Mouse (Mus musculus): ENCODE measurements around the gene AC124108.1.
"Not testable (repeated sequence)": the region's sequence is repeated elsewhere in the genome, so short reads cannot be mapped to it uniquely, and the experiment has no call there.

The AC124108.1 gene

GRCm38 (mm10) chr1:132191093-132191785, at the start of gene AC124108.1, which contains the start of gene Lemd1:
Gene AC124108.1 (plus strand): TSS chr1:132191457.
Gene Lemd1 (plus strand): TSS chr1:132191431.
- no peak for DNase-seq (ENCODE audit: low spot score in 2 of 2)

DNA sequence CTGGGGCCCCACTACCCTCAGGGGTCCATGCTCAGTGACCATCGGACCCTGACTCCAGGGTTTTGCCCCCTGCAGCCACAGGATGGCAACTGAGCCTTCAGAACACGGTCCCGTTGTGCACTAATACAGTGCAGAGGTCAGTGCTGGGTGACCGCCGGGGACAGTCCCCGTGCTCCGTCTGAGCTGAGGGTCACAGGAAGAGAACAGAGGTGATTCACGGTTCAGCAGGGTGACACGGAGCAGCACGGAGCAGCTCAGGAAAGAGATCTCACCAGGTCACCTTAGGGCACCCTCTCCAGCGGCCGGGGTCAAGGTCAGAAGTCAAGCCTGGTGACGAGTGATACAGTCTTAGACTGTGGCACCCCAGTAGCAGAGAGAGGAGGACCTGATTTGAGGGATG, 49.5 kb upstream of the AC124108.1 start:
- no peak for DNase-seq (ENCODE audit: low spot score in 2 of 2)

GRCm38 (mm10) chr1:132143079-132143478, 48.2 kb upstream of the AC124108.1 start:
- DNase-seq (ENCODE audit: low spot score in 2 of 2): no peak

GRCm38 (mm10) chr1:132143730-132144129, 47.5 kb upstream of the AC124108.1 start:
- peak; percentile 36 to 54 for DNase-seq (ENCODE audit: low spot score in 2 of 2)

DNA sequence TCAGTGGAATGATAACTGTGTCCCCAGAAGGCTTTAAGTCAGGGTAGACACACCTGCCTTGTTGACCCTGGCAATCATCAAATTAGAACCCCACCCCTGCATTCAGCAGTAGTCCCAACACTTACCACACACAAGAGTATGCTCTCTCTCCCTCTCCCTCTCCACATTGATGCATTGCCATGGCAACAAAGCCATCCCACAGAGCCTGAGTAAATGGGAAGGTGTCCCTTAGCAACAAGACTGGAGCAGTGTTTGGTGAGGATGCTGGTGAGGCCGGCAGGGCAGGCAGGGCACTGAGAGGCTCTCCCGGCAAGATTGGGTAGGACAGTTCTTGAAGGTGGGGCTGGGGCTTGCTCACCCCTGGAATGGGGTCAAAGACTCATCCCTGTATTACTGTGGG, 47.0 kb upstream of the AC124108.1 start:
- peak; percentile 65 to 79 for DNase-seq (ENCODE audit: low spot score in 2 of 2)

DNA sequence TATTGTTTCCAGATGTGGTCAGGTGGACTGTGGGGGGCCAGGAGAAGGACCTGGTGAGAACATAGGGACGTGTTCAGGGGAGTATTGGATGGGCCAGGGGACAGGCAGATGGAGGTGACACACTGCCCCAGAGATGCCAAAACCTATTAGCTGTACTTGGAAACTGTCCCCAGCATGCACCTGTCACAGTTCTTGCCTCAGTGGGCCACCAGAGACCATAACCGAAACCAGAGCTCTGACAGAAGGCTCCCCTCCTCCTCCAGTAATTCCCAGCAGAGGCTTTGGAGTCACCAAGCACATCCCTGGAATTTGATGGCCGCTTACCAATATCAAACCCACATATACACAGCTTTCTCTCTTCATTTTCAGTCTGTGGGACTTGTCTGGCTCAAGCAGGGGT, 46.4 kb upstream of the AC124108.1 start:
- no peak for DNase-seq (ENCODE audit: low spot score in 2 of 2)

- DNase-seq (ENCODE audit: low spot score in 2 of 2): no peak
These were observed 45.1 kb upstream of the AC124108.1 start for GRCm38 (mm10) chr1:132145973-132146685.

- DNase-seq (ENCODE audit: low spot score in 2 of 2): no peak
These were observed 41.8 kb upstream of the AC124108.1 start for GRCm38 (mm10) chr1:132149410-132149809.

GRCm38 (mm10) chr1:132150171-132150570, 41.1 kb upstream of the AC124108.1 start:
- no peak for DNase-seq (ENCODE audit: low spot score in 2 of 2)

DNA sequence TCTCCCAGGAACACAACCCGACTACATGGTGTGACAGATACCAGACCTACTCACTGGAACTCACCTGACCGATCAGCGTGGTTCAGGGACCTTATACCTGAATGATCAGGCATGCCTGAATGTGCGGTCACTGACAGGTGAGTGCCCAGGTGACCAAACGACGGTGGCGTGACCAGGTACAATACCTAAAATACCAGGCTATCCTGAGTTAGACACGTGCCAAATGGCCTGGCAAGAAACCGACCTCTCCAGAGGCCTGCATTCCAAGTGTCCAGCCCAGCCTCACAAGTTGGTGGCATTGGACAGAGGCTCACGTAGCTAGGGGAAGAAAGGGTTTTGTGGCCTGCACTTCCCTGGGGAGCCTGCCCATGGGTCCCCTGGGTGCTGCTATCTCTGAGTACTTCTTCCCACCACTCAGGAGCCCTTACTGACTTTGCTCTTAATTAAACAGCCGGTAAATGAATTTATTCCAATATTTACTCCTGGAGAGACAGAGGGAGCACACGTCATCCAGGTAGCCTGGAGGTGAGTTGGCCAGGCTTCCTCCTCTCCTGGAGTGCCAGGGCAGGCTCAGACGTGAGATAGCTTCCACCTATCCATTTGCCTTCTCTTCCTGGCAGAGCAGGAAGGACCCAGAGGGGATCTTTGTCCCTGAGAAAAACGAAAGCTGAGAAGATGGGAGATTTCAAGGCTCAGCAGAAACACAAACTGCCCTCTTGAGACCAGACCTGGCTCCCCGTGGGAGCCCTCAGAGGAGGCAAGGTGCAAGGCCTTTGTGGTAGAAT, 40.2 kb upstream of the AC124108.1 start:
- no peak for DNase-seq (ENCODE audit: low spot score in 2 of 2)

GRCm38 (mm10) chr1:132151908-132152307, 39.3 kb upstream of the AC124108.1 start:
- no peak for DNase-seq (ENCODE audit: low spot score in 2 of 2)

- DNase-seq (ENCODE audit: low spot score in 2 of 2): no peak
These were observed 38.1 kb upstream of the AC124108.1 start for GRCm38 (mm10) chr1:132153086-132153690.

GRCm38 (mm10) chr1:132153691-132154090, 37.6 kb upstream of the AC124108.1 start:
- DNase-seq (ENCODE audit: low spot score in 2 of 2): no peak

DNA sequence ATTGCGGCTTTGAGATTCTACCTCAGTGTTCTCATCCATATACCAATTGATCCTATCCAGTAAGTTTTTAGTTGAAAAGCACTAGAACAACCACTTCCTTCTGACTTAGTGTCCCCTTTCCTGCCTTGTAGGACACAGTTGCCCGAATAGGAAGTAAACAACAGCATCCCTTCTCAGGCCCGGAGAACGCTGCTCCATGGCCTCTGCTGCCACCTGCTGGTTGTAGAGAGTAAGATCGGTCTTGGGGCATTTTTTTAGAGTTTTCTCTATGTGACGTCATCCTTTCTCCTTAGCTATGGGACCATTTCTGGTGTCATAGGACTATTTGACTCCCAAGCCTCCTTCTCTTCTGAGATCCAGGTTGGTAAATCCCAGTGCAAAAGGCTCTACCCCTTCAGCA, 35.5 kb upstream of the AC124108.1 start:
- DNase-seq (ENCODE audit: low spot score in 2 of 2): peak in 1 of 2 experiments; percentile 55

- peak; percentile 68 to 74 for DNase-seq (ENCODE audit: low spot score in 2 of 2)
These were observed 34.1 kb upstream of the AC124108.1 start for GRCm38 (mm10) chr1:132157016-132157781.

- DNase-seq (ENCODE audit: low spot score in 2 of 2): no peak
These were observed 33.4 kb upstream of the AC124108.1 start for GRCm38 (mm10) chr1:132157808-132158207.

GRCm38 (mm10) chr1:132158741-132159140, 32.5 kb upstream of the AC124108.1 start:
- no peak for DNase-seq (ENCODE audit: low spot score in 2 of 2)

- no peak for DNase-seq (ENCODE audit: low spot score in 2 of 2)
These were observed 31.6 kb upstream of the AC124108.1 start for GRCm38 (mm10) chr1:132159681-132160080.

DNA sequence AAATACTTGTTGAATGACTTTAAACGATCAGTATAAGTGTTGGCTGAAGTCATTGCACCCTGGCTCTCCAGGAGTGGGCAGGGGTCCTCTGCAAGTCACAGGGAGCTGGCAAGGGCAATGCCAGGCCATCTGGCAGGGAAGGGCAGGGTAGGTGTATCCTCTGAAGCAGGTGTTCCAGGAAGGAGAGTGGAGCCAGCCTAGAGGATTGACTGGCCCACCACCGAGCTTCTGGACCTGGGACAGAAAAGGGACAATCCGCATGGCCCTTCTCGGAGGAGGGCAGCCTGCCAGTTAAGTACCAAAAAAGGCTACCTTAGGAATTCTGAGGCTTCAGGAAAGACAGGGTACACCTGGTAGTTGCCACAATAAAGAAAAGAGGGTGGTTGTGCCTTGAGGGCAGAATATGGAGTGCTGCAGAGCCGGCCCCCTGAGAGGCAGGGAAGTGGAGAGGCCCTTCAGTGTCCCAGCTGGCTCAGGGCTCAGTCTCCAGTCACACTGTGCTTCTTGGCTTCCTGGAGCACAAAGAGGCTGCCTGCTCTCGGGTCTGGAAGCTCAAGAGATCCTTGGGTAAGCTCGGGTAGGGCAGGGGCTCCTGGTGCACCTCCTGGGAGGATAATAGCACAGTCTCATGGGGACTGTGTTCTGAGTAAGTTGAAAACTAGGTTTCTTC, 29.9 kb upstream of the AC124108.1 start:
- DNase-seq (ENCODE audit: low spot score in 2 of 2): no peak

GRCm38 (mm10) chr1:132162618-132163017, 28.6 kb upstream of the AC124108.1 start:
- not testable (repeated sequence) for DNase-seq (ENCODE audit: low spot score in 2 of 2)
